Comparison of ENCODE assay signal across 30 mouse cellular contexts in the genomic region with DNA sequence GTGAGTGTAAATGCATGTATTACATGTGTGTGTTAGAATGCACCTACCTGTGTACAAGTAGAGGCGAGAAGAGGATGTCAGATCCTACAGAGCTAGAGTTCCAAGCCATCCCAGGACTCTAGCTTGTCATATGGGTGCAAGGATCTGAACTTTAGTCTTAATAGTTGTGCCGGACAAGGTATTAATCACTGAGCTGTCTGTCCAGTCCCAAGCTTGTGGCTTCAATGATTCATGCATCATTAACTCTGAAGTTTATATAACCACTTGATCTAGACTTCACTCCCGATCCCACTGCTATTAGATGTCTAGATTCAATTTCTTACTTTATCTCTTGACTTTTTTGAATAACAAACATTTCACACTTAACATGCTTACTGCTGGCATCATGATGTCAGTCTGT. TPM values are rescaled to one million over a fixed set of nuclear protein-coding genes. Genes with fewer than 3 reads are reported as not detected.
"Had no signal": no experiment of that assay in that cellular context is flagged by ENCODE, and none has a peak within 500 bp of the region (broad histone marks: within the 10 kb centered on the region; RNA-seq: fewer than 3 reads in every experiment).

No protein-coding gene starts in this region.

- DNase-seq: gastrocnemius, adult 2 months; gastrocnemius, postnatal 10 days; gastrocnemius, postnatal 25 days; heart, adult 18-20 months; heart, postnatal 10 days; heart, postnatal 4 days; kidney, adult 2 months; kidney, postnatal 25 days; kidney, postnatal 4 days; liver; liver, embryonic 13.5 days; liver, postnatal 0 days had no signal

- H3K9me3 ChIP-seq: heart, embryonic 10.5 days; heart, embryonic 12.5 days; hindbrain, embryonic 10.5 days; hindbrain, embryonic 12.5 days; intestine, embryonic 15.5 days; limb, embryonic 10.5 days; limb, embryonic 12.5 days; liver, embryonic 13.5 days; liver, embryonic 15.5 days had no signal

- H3K4me2 ChIP-seq: heart, embryonic 12.5 days; hindbrain, embryonic 12.5 days; hindbrain, embryonic 14.5 days; intestine, embryonic 15.5 days; limb, embryonic 12.5 days; liver, embryonic 11.5 days; liver, embryonic 13.5 days; liver, embryonic 15.5 days had no signal

- ATAC-seq: hindbrain, embryonic 16.5 days; inflammation-experienced regulatory T-cells, adult 6 months; intestine, embryonic 15.5 days; intestine, postnatal 0 days; liver, postnatal 0 days had no signal

- H3K4me1 ChIP-seq: heart, embryonic 10.5 days; heart, embryonic 12.5 days; hindbrain, embryonic 10.5 days; hindbrain, embryonic 12.5 days; intestine, embryonic 15.5 days; limb, embryonic 10.5 days; limb, embryonic 12.5 days; liver, embryonic 13.5 days; liver, embryonic 15.5 days had no signal

- H3K27ac ChIP-seq: gastrocnemius, adult 2 months; heart, embryonic 10.5 days; hindbrain, embryonic 10.5 days; hindbrain, embryonic 12.5 days; hindbrain, embryonic 14.5 days; intestine, embryonic 15.5 days; layer of hippocampus, adult 2 months; left cerebral cortex, adult 2 months; limb, embryonic 10.5 days; limb, embryonic 12.5 days; liver, embryonic 13.5 days; liver, embryonic 15.5 days had no signal

- H3K4me3 ChIP-seq: gastrocnemius, adult 2 months; heart, embryonic 10.5 days; heart, embryonic 12.5 days; hindbrain, embryonic 10.5 days; hindbrain, embryonic 12.5 days; intestine, embryonic 15.5 days; layer of hippocampus, adult 2 months; left cerebral cortex, adult 2 months; limb, embryonic 10.5 days; limb, embryonic 12.5 days; liver, embryonic 13.5 days; liver, embryonic 15.5 days had no signal

- H3K9ac ChIP-seq: heart, embryonic 12.5 days; hindbrain, embryonic 12.5 days; hindbrain, embryonic 14.5 days; intestine, embryonic 15.5 days; limb, embryonic 12.5 days; liver, embryonic 13.5 days; liver, embryonic 15.5 days; liver, postnatal 0 days had no signal

- H3K36me3 ChIP-seq: heart, embryonic 10.5 days; heart, embryonic 12.5 days; hindbrain, embryonic 10.5 days; hindbrain, embryonic 12.5 days; intestine, embryonic 15.5 days; limb, embryonic 10.5 days; limb, embryonic 12.5 days; liver, embryonic 13.5 days; liver, embryonic 15.5 days had no signal

- H3K27me3 ChIP-seq: heart, embryonic 12.5 days; hindbrain, embryonic 12.5 days; intestine, embryonic 15.5 days; limb, embryonic 12.5 days; liver, embryonic 13.5 days; liver, embryonic 15.5 days had no signal

RNA-seq across cellular contexts. Expression of a gene that starts 8.1 kb away (rescaled TPM):
- polyA plus RNA-seq: heart, embryonic 10.5 days; heart, embryonic 12.5 days; heart, embryonic 14.5 days; heart, embryonic 16.5 days; hindbrain, embryonic 10.5 days; hindbrain, embryonic 12.5 days; hindbrain, embryonic 14.5 days; inflammation-experienced regulatory T-cells, adult 6 months; intestine, embryonic 15.5 days; intestine, postnatal 0 days; kidney, adult 2 months; limb, embryonic 10.5 days; limb, embryonic 12.5 days; limb, embryonic 14.5 days; liver, embryonic 11.5 days; liver, embryonic 13.5 days; liver, embryonic 15.5 days; liver, postnatal 0 days had no signal
